Mouse (Mus musculus) gastrocnemius, postnatal 4 days (tissue): Measurements from ENCODE around the gene Ppp1r3c. TPM values are rescaled to one million over a fixed set of nuclear protein-coding genes. Genes with fewer than 3 reads are reported as not detected.
A peak's percentile ranks its signal among the peaks of the same experiment; 100 is the strongest.
"Not testable (repeated sequence)": the region's sequence is repeated elsewhere in the genome, so short reads cannot be mapped to it uniquely, and the experiment has no call there.

Source experiments
- DNase-seq, 2 experiments: peaks; one replicate each; pipeline ENCODE4 v3.0.0; 2021 to 2022; ENCODE audit warnings: low spot score in 2 of 2, mixed read lengths in 2 of 2
- long read RNA-seq, 2 experiments: library from polyadenylated mRNA; stranded (forward); transcript quantifications; one replicate each; pipeline ENCODE4 v2.0.0; 2021
- total RNA-seq, 2 experiments: library from RNA; stranded (reverse); gene quantifications; 2 replicates each; pipeline ENCODE4 v1.2.3; 2021

Ppp1r3c gene
- 10 to 100 TPM; 76.9 to 78.8 TPM for total RNA-seq
- long read RNA-seq, experiment 1, transcript Ppp1r3c-201 (2 exons, 2,725 nt), result major isoform, 16 of 38 reads
- long read RNA-seq, experiment 1, partial matches to known transcripts, result 22 of 38 reads
- long read RNA-seq, experiment 1, other reads (novel, unspliced or antisense), result 0 of 38 reads
- long read RNA-seq, experiment 2, transcript Ppp1r3c-201 (2 exons, 2,725 nt), result major isoform, 17 of 44 reads
- long read RNA-seq, experiment 2, partial matches to known transcripts, result 0 of 44 reads
- long read RNA-seq, experiment 2, other reads (novel, unspliced or antisense), result 27 of 44 reads

DNA sequence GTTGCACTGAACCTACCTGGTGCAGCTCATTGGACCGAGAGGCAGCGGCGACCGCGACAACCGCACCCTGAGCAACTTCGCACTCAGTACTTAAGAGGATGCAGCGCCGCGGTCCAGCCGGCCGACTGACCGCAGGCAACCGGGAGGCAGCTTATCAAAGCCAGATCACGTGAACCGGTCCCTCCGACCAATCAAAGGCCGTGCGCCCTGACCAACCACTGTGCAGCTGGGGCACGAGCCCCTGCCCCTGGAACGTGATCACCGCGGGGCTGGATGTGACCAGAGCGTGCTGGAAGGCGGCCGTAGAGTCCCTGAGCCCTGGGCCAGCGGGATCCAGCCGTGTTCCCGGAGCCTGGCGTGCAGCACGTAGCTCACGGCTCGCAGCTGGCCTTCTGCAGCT lies at the start of gene Ppp1r3c:
Ppp1r3c (minus strand) TSS at position 117 of the 400 bp plus-strand sequence.
- DNase-seq, result peak; percentile 89 to 94

DNA sequence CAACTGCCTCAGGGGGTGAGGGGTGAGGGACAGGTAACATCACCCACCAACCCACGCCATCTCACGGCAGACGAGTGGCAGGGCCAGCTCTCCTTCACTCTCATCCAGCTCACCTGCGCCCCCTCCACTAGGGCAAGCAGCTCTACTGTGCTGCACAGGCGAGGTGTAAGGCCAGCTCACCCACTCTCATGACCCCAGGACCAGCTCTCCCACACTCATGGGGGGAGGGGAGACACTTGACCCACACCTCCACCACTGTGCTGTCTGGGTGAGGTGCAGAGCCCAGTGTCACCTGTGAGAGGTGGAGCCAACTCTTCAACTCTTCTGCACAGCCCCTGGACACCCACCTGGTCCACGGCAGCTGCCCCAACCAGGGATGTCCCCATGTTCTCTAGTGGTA lies 46.7 kb upstream of the Ppp1r3c start:
- DNase-seq, result no peak

DNA sequence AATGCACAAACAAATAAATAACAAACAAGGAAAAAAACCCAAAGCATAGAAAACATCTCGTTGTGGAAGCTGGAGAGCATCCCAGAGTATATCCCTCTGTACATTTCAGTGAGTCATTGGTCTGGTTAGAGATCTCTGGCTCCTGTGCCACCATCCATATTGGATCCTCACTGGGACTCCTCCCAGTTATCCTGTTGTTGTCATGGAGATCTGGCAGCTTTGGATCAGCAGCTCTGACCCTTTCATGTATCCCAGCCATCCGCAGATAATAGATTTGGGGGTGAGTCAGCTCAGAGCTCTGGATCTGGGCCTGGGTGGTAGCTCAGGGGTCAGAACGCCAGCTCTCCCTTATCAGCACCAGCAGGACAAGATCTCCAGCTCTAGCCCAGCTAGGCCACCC lies 46.1 kb upstream of the Ppp1r3c start:
- DNase-seq, result no peak

DNA sequence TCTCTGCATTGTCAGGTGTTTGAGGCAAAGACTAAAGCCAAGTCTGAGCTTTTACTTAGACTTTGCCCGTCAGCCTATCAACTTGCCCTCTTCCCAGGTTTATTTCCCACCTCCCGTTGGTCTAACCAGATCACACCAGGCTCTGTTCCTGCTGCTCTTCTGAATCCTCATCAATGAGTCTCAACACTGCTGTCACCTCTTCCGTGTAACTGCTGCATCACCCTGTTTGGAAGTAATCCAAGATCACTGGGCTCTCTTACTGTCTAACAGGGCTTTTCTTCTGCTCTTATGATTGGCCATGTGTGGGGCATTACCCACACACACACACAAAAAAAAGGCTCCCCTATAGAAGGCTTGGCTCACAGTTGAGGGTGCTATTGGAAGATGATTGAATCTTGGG lies 45.5 kb upstream of the Ppp1r3c start:
- DNase-seq, result no peak

DNA sequence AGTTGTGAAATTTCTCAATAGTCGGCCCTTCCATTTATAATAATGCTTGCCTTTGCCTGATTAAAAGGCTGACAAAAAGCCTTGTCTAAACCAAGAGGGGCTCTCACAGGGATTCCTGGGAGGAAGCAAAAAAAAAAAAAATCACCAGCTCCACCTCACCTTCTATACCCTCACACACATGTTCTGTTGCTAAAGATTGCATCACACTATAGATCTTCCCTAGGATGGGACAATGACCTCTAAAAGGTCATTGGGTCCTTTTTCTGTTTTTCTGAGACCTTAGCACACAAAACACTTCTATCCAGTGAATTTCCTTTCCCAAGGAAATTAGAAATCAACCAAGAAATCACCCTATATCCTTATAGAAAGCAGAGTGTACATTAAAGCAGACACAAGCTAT lies 43.9 kb upstream of the Ppp1r3c start:
- DNase-seq, result no peak

DNA sequence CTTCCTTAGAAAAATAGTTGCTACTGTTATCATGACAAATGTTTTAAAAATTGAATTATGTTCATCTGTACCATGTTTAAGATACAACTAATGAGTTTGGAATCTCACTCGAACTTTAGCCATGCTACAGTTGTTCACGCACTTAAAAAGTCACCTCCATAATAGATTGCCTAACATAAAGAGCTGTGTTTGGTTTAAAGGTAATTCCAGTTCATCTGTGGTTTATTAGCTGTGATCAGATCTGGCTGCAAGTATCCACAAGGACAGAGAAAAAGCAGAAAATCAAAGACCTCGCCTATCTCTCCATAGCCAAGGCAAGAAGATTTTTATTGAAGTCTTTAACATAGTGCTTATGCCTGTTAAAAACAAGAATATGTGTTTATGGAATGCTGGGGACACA lies 43.3 kb upstream of the Ppp1r3c start:
- no peak for DNase-seq

DNA sequence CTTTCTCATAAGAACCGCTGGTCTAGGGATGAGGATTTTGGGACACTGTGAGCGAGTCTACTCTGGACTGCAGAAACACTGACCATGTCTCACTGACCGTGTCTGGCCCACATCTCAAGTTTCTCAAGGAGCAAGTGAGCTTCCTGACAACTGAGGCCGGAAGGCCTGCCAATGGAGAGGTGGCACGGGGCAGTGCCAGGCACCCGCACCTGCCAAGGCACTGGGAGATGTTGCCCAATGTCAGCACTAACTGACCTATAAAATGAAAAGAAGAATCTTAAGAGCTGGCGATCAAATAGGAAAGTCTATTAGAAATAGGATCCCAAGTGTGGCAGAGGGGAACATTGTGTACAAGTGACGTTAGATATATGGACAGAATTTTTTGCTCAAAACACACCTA lies 39.1 kb upstream of the Ppp1r3c start:
- DNase-seq, result no peak

DNA sequence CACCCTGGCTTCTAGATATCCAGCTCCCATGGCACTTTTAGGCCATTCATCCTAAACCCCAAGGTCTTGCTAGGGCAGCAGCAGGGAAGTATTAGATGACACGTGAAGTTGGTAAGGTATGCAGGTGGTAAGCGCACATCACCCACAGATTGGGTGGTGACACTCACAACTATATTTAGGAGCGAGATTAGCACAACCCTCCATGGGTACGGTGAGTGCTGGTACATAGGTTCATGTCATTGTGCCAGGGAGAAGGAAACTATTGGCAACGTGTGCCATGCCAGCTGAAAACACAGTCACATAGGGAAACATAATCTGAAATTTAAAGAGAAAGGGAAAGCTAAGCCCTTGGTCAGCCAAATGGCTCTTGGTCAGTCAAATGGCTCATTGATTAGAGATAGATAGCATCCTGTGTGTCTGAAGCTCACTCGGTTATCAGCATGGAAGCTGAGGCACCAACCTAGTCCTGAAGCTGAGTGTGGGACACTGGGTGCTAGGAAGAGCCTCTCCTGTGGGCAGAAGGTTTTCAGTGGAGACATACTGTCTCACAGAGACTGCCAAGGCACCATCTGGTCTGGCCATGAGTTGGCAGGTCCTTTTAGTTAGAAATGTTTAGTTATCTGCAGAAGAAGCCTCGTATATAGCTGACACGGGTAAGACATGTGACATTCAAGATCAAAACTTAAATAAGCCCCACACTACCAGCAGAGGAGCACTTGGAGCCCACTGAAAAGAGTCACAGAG lies 37.4 kb upstream of the Ppp1r3c start:
- DNase-seq, result no peak

DNA sequence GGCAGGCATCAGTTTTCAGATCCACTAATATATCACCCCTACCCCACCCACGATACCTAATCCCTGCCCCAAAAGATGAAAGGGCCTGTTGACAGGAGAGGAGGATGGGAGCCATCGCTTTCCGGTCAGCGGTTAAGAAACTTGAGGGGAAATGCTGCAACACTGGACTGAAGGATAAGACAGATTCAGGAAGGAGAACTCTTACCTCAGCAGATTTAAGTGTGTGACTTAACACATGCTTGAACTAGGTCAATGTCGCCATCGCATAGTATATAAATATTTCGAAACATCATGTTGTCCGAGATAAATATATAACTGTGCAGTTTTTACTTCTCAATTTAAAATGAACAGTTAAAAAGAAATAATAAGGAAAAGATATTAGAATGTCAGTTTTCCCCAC lies 31.6 kb upstream of the Ppp1r3c start:
- no peak for DNase-seq

DNA sequence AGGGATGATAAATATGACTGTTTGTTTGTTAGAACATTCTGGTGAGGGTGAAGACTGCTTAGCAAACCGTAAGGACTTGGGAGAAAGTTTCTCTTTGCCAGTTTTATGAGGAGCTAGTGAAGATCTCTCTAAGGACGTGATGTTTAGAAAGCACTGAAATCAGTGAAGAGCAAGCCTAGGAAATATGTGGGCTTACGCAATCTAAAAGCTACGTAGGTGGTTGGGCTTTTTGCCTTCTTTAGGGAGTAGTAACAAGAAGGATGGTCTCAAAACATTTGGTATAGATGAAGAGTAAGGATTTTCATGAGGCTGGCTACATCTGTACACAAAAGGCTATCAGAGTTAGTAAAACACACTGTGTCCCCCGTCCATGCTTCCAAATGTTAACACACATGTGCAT lies 28.0 kb upstream of the Ppp1r3c start:
- no peak for DNase-seq

DNA sequence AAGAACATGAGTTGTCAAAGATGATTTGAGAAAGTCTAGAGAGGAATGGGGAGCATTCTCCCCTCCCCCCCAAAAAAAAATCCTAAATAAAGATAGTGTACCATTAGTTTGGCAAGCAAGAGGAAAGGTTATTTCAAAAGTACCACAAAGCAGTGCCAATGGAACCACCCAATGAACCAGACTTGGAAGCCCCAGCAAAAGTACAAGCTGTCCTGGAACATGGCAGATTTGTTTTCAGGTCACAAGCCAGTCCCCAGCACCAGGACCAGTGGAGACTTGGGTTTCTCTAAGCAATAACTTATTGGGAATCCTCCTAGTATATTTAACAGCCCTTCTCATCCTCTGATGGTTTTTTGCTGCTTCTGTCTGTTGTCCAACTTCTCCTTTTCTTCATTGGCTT lies 12.5 kb upstream of the Ppp1r3c start:
- no peak for DNase-seq

DNA sequence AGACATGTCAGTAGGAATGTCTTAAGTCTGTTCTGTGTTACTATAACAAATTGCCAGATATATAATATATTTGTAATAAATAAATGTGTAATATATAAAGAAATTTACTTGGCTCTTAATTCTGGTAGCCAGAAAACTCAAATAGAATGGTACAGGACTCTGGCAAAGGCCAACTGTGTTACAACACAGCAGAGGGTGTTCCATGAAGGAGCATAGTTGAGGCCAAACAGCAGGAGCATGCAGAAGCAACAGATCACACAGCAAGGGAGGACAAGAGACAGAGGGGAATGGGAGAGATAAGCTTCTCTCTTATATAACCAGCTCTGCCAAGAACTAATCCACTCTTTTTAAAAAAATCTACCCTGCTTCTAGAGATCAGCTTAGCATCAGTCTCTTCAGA lies 5.9 kb upstream of the Ppp1r3c start:
- no peak for DNase-seq

DNA sequence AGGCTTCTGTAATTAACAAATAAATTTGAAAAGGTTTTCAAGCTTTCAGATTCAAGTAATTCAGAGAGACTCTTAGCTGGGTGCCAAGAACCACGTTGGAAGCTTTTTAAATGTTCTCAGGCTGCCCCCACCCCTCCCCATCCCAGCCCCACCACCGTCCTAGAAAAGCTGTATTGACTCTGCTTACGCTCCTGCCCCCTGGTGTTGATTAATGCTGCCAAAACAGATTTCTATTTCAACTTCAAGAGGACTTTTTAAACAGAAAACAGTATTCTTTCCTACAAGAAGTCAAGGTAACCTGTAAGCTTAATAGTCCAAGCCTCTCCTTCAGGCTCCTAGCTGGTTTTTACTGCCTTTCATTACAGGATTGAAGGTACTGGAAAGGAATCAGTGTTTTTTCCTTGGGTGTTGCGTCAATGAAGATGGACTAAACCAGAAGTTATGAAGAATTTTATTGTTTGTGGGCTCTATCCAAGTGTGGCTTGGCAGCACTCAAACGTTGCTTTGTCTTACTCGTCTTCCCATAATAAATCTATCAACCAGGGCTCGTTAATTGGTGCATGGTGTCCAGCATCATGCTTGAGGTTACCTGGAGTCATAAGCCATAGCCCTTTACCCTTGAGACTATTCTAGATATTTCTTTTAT lies 3.2 kb upstream of the Ppp1r3c start:
- DNase-seq, result peak in 1 of 2 experiments; percentile 39

DNA sequence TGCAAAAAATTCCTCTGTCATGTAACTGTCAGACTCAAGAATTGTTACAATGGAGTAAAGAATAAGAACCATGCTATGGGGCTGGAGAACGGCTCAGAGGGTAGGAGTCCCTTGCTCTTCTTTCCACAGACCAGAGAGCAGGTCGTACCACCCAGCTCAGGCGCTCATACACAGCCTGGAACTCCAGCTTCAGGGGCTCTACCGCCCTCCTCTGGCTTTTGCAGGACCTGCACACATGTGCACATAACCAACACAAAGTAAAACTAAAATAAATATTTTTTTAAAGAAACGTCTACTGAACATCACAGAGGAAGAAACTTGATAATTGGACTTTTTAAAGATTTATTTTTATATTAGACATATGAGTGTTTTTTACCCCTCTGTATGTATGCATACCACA lies 1.6 kb upstream of the Ppp1r3c start:
- no peak for DNase-seq

DNA sequence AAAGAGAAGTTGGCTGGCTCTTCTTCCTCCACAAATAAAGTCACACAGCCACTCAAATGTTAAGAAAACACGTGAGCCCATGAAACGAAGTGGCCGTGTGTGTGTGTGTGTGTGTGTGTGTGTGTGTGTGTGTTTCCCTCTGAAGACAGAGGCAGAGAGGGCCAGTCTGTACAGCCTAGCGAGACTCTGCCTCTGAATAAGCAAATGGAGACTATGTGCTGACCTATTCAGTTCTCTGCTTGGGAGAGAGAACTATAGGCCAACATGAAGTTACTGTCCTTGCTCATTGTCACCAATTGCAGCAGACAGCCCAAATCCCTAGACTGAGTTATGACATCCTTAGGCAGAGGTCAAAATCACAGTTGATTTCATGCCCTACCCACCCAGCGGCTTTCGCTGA lies 634 bp upstream of the Ppp1r3c start:
- DNase-seq, result no peak

DNA sequence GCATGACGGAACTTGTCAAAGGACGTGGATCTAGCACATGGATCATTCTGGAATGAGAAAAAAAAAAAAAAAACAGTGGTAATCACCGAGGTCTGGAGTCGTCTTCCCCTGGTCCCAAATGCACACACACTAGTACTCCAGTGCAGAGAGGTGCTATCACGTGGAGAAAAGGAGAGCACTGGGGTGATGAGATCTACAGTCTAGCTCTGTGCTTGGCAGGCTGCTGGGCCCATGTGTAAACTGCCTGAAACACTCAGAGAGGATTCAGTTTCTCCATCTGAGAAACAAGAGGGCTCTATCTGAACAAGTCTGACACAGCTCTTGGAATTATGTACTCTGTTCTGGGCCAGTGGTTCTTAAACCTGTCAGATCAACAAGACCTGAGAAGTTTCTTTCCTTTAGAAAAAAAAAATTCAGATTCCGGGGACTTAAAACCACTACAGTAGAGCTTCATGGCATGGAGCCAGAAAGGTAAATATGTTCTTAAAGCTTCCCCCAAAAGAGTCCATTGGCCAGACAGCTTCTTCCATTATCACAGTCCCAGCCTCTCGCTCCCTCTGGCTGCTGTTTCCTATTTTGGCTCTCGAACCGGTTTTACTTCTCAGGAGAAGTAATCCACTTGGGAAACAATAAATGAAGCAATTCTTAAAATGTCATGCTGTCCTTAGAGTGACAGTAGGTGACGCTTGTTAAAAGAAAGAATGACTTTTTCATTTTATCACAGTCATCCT lies 2.0 kb downstream of the Ppp1r3c start:
- no peak for DNase-seq

DNA sequence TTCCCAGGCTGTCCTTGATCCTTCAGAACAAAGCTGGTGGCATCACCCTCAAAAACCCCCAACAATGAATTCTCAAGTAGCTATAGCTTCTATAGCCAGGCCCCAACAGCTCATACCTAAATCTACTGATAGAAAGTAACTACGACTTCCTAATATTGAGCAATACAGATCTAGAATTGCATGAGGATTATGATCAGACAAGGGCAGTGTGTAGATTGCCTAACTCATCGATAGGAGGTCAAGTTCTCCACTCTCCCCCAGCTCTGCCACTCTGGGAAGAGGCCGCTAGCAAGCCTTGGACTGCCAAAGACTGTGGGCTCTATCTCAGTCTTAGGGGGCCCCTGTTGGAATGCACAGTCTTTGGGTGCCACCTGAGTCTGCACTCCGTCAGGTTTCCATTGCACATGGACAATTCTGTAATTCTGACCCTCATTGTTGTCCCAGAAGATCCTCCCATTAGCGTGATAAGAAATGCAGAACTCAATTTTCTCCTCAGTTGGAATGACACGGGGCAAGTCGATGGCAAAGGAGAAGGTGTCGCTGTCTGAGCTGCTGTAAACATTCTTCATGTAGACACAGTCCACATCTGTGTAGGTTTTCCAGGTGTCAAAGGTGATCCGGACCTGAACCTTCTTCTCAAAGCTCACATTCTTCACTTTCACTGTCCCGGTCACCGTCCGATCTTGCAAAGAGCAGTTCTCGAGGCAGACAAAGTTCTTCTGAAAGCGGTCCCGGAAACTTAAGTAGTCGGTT lies 3.1 kb downstream of the Ppp1r3c start:
- DNase-seq, result no peak

DNA sequence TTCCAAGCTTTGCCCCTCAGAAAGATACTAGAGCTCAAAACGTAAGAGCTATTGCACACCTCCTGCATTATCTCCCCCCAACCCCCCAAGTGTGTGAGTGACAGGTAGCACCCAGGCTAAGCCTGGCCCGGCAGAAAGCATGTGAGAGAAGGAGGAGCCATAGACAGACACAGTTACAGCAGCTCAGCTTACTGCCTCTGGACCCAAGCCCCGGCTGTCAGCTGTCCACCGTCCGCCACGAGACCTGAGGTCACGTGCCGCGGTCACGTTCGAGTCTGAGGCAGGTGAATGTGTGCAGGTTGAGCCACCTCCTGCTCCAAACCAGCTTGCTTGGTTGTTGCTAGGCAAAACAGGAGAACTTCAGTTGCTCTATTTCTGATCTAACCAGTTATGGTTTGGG lies 5.1 kb downstream of the Ppp1r3c start:
- no peak for DNase-seq

DNA sequence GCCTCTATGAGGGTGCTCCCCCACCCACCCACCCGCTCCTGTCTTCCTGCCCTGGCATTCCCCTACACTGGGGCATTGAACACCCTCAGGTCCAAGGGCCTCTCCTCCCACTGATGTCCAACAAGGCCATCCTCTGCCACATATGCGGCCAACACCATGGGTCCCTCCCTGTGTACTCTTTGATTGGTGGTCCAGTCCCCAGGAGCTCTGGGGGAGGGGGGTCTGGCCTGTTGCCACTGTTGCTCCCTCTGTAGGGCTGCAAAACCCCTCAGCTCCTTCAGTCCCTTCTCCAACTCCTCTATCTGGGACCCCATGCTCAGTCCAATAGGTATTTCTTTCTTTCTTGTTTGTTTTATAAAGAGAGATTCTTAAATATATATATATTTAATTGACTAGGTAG lies 6.0 kb downstream of the Ppp1r3c start:
- DNase-seq, result not testable (repeated sequence)

DNA sequence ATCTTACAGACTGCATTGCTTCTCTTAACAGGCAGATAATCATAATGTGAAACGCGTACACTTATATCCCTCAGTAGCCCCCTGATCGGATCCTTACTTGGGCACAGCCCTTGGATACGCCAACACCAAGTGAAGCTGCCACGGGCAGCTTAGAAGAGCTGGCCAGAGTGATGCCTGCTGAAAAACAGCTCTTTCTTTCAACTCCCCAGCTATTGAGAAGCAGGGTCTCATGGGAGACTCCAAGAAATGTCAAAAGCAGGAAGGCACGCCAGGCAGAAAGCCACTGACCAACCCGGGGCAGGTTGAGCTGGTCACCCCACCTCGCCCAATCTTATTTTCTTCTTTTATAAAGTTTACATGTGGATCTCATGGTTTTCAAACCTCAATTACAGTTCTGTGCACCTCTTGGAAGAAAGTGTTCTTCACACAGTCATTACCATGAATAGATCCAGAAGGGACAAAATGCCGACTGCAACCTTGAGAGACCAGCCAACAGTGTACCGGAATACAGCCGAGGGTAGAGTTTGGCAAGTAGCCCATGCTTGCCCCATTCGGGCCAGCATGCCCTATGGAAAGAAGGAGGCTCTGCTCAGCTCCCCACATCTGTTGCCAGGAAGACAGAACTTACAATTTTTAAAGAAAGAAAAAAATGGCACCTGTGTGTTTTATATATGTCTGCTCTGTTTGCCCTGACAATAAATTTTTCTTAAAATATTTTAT lies 7.6 kb downstream of the Ppp1r3c start:
- no peak for DNase-seq
